In genomic region chr13:31821050-31821449, GRCm38 (mm10) we compare ENCODE assay signal across 10 mouse cellular contexts. TPM values are rescaled to one million over a fixed set of nuclear protein-coding genes. Genes with fewer than 3 reads are reported as not detected.
DNase-seq lines count a peak whose midpoint lies in the region; ATAC-seq lines count a peak whose summit lies in the region.
"Had no signal": no experiment of that assay in that cellular context is flagged by ENCODE, and none has a peak within 500 bp of the region (broad histone marks: within the 10 kb centered on the region; RNA-seq: fewer than 3 reads in every experiment).

No protein-coding gene starts in this region.

- peak overlapping the region; percentile 29 for H3K4me3 ChIP-seq in kidney, embryonic 15.5 days (replicated peaks)
- H3K4me3 ChIP-seq in forebrain, embryonic 11.5 days (ENCODE audit: low read depth, low read length) = no peak overlapping the region
- H3K4me3 ChIP-seq in limb, embryonic 10.5 days = peak overlapping the region; percentile 38
- no peak overlapping the region for H3K4me3 ChIP-seq in neural tube, embryonic 11.5 days (ENCODE audit: low read depth, low read length)

- no peak overlapping the region for H3K27ac ChIP-seq in kidney, embryonic 15.5 days
- no peak overlapping the region for H3K27ac ChIP-seq in forebrain, embryonic 11.5 days (ENCODE audit: low read depth, low read length)
- peak overlapping the region; percentile 71; the same call in 1 of the 2 replicates for H3K27ac ChIP-seq in limb, embryonic 10.5 days
- H3K27ac ChIP-seq in neural tube, embryonic 11.5 days (ENCODE audit: low read depth, low read length) = no peak overlapping the region

- ATAC-seq in kidney, embryonic 15.5 days (replicated peaks; ENCODE audit: low FRiP score) = no peak
- ATAC-seq in forebrain, embryonic 11.5 days (replicated peaks; ENCODE audit: low FRiP score) = no peak
- ATAC-seq in neural tube, embryonic 11.5 days (ENCODE audit: insufficient read depth, low FRiP score, low TSS enrichment) = no peak

- no peak overlapping the region for H3K9ac ChIP-seq in kidney, embryonic 15.5 days
- no peak overlapping the region; the same call in 1 of the 2 replicates for H3K9ac ChIP-seq in forebrain, embryonic 11.5 days (ENCODE audit: low read length)
- peak overlapping the region; percentile 37; the same call in 1 of the 2 replicates for H3K9ac ChIP-seq in neural tube, embryonic 11.5 days (ENCODE audit: low read length)

- no peaks in the 10 kb centered on the region for H3K9me3 ChIP-seq in kidney, embryonic 15.5 days (replicated peaks)
- no peaks in the 10 kb centered on the region for H3K9me3 ChIP-seq in forebrain, embryonic 11.5 days (ENCODE audit: control insufficient read depth, low read length)
- H3K9me3 ChIP-seq in limb, embryonic 10.5 days (replicated peaks) = no peaks in the 10 kb centered on the region
- H3K9me3 ChIP-seq in neural tube, embryonic 11.5 days (ENCODE audit: control insufficient read depth, low read length) = no peaks in the 10 kb centered on the region
- H3K9me3 ChIP-seq: G1E had no signal

- peak overlapping the region; percentile 55 for H3K4me2 ChIP-seq in kidney, embryonic 15.5 days
- peak overlapping the region; percentile 32 for H3K4me2 ChIP-seq in forebrain, embryonic 11.5 days (ENCODE audit: low read depth, low read length, severe bottlenecking)
- H3K4me2 ChIP-seq in neural tube, embryonic 11.5 days (ENCODE audit: low read depth) = peak overlapping the region; percentile 35

- H3K27me3 ChIP-seq in kidney, embryonic 15.5 days = 0 out of 2 replicates have a peak, but pooled peaks cover 2% of the 10 kb centered on the region
- H3K27me3 ChIP-seq in forebrain, embryonic 11.5 days (ENCODE audit: control insufficient read depth, insufficient read depth, low read length) = peaks cover 22% of the 10 kb centered on the region
- H3K27me3 ChIP-seq in limb, embryonic 10.5 days (ENCODE audit: low read depth, poor library complexity, severe bottlenecking) = peaks cover 82% of the 10 kb centered on the region
- H3K27me3 ChIP-seq in neural tube, embryonic 11.5 days (ENCODE audit: control insufficient read depth, insufficient read depth, low read length) = peaks cover 13% of the 10 kb centered on the region

- no peaks in the 10 kb centered on the region for H3K36me3 ChIP-seq in kidney, embryonic 15.5 days
- H3K36me3 ChIP-seq in forebrain, embryonic 11.5 days (ENCODE audit: control insufficient read depth, insufficient read depth, low read length) = no peaks in the 10 kb centered on the region
- H3K36me3 ChIP-seq in limb, embryonic 10.5 days = no peaks in the 10 kb centered on the region
- no peaks in the 10 kb centered on the region for H3K36me3 ChIP-seq in neural tube, embryonic 11.5 days (ENCODE audit: control insufficient read depth, insufficient read depth, low read length)
- H3K36me3 ChIP-seq: G1E had no signal

- DNase-seq in kidney, adult 18-20 months = no peak
- DNase-seq in forebrain, embryonic 11.5 days (ENCODE audit: low spot score) = no peak
- no peak for DNase-seq in limb, embryonic 10.5 days (ENCODE audit: low spot score)
- no peak for DNase-seq in neural tube, embryonic 11.5 days (ENCODE audit: low spot score)
- no peak for DNase-seq in layer of hippocampus, postnatal 10 days (ENCODE audit: low spot score in 2 of 2)
- no peak for DNase-seq in cerebellum, postnatal 4 days (ENCODE audit: low spot score in 2 of 2)
- DNase-seq in urinary bladder, adult 18-20 months (ENCODE audit: low spot score in 2 of 2) = no peak

- 38% methylated on average over 6 of the region's 6 CpGs for WGBS in kidney, embryonic 15.5 days
- WGBS in forebrain, embryonic 11.5 days = 14% methylated on average over 6 of the region's 6 CpGs
- 7% methylated on average over 6 of the region's 6 CpGs for WGBS in limb, embryonic 10.5 days
- 16% methylated on average over 6 of the region's 6 CpGs for WGBS in neural tube, embryonic 11.5 days

- peaks cover 57% of the 10 kb centered on the region for H3K4me1 ChIP-seq in kidney, embryonic 15.5 days
- no peaks in the 10 kb centered on the region for H3K4me1 ChIP-seq in forebrain, embryonic 11.5 days (replicated peaks; ENCODE audit: control insufficient read depth, insufficient read depth, low read length)
- H3K4me1 ChIP-seq in limb, embryonic 10.5 days = peaks cover 89% of the 10 kb centered on the region
- H3K4me1 ChIP-seq in neural tube, embryonic 11.5 days (ENCODE audit: control insufficient read depth, insufficient read depth, low read length) = 0 out of 2 replicates have a peak, but pooled peaks cover 3% of the 10 kb centered on the region

RNA-seq across cellular contexts. Expression of gene Foxc1, which starts 14.6 kb away (rescaled TPM):
- polyA plus RNA-seq in kidney, embryonic 15.5 days (2015; fragmentation: Nextera tagmentation; extraction: Ambion mirVana) = 4.1 and 5.2 TPM in 2 replicates
- polyA plus RNA-seq in forebrain, embryonic 11.5 days (2014; fragmentation: Nextera tagmentation; extraction: Ambion mirVana) = 5.0 and 5.5 TPM in 2 replicates
- 0.74 and 1.8 TPM in 2 replicates for polyA plus RNA-seq in limb, embryonic 10.5 days (2016; fragmentation: Nextera tagmentation; extraction: Ambion mirVana)
- polyA plus RNA-seq in neural tube, embryonic 11.5 days (2014; fragmentation: Nextera tagmentation; extraction: Ambion mirVana) = 7.4 and 8.1 TPM in 2 replicates
- total RNA-seq in layer of hippocampus, postnatal 10 days (2021) = 1 to 10 TPM; 5.6 to 6.2 TPM
- total RNA-seq: monocyte, adult 5-6 weeks had no signal
- polyA plus RNA-seq: G1E had no signal

Comparison
In these comparisons a context has a peak if more than half of its experiments do, and no peak if none do; other contexts are left out.
1. H3K4me3 ChIP-seq: peak in kidney, embryonic 15.5 days (single experiment) and limb, embryonic 10.5 days (single experiment); none in forebrain, embryonic 11.5 days (single experiment) and neural tube, embryonic 11.5 days (single experiment).
2. Peak in every context shown above with its lines, with median percentiles within 50 percentile points of each other: H3K4me2 ChIP-seq.